Mouse (Mus musculus): Measurements from ENCODE around the gene Mrps15. TPM values are rescaled to one million over a fixed set of nuclear protein-coding genes. Genes with fewer than 3 reads are reported as not detected.
"Not testable (repeated sequence)": the region's sequence is repeated elsewhere in the genome, so short reads cannot be mapped to it uniquely, and the experiment has no call there.

The Mrps15 gene
- total RNA-seq, 2 experiments from 2014 or later, result 85.5 to 99.2 TPM

DNA sequence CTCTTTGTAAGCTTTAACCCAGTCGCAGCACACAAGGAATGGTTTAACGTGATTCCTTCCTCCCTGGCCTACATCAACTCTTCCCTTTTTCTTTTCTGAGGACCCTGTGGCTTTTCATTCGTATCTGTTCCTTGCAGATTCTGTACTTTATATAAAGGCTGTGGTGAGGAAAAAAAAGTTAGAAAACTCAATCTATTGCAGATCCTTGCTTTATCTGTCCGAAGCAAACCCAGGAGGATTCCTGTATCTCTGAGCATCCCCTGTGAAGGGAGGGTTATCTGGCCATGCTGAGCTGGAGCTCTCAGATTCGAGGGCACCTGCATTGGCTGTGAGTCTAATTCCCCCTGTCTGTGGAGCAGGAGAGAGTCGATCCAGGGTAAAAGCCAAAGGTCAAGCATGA lies 22.1 kb downstream of the Mrps15 start:
- no peak for DNase-seq (ENCODE audit: low spot score in 2 of 2)

DNA sequence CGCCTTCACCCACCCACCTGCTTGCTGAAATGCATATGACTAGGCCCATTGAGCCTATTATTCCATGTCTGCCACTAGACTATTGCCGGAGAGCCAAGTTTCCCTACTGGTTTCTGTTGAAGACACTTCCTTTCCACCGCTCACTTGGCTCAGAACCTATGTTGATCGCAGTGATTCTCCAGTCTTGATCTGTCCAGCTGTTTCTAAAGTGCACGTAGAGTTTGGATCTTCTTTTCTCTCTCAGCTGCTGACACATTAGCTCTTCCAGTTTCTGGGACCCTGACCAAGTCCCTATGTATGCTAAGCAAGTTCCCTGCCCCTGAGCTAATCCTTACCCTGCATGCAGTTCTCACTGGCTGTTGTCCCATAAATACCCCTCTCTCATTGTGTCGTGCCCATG lies 31.1 kb downstream of the Mrps15 start:
- DNase-seq (ENCODE audit: low spot score in 2 of 2), result no peak

DNA sequence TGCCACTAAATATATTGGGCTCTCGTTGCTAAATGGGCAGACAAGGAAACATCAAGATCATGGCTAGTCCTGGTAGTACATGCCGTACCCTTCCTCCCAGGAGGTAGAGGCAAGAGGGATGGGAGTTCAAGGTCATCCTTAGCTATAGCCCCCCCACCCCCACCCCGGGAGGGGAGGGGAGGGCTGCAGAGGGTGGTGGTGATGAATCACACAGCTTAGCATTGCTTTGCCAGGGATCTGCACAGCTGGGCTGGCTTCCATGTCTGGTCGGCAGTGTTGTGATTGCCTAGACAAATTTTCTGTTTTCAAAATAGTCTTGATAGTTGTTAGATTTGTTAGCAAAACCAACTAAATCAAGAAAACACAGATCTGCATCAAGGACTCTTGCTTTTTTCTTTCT lies 32.5 kb downstream of the Mrps15 start:
- DNase-seq (ENCODE audit: low spot score in 2 of 2), result no peak

DNA sequence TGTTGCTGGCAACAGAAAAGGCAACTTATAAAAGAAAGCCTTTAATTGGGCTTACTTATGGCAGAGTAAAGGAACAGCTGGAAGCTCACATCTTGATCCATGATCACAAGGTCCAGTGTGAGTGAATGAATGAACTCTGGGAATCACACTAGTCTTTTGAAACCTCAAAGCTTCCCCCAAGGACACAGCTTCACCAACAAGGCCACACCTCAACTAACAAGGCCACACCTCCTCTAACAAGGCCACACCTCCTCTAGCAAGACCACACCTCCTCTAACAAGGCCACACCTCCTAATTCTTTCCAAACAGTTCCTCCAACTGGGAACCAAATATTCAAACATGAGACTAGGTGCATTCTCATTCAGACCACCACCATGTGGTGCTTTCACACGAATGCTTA lies 34.9 kb downstream of the Mrps15 start:
- DNase-seq (ENCODE audit: low spot score in 2 of 2), result no peak

DNA sequence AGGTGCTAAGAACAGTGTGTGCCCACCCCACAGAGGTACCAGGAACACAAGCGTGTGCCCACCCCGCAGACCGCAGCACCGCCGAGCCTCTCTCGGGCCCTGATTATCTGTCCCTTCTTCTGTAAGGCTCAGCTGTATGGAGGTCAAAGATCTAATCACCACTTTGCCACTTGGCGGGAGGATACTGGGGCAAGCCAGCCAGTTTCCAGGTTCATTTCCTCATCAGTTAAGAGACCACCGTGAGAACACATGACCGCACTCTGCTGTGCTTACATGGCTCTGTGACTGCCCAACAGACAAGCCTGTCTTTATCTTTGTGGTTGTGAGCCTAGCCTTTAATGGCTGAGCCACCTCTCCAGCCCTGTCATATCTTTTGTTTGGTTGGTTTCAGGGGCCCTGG lies 36.3 kb downstream of the Mrps15 start:
- DNase-seq (ENCODE audit: low spot score in 2 of 2), result no peak

DNA sequence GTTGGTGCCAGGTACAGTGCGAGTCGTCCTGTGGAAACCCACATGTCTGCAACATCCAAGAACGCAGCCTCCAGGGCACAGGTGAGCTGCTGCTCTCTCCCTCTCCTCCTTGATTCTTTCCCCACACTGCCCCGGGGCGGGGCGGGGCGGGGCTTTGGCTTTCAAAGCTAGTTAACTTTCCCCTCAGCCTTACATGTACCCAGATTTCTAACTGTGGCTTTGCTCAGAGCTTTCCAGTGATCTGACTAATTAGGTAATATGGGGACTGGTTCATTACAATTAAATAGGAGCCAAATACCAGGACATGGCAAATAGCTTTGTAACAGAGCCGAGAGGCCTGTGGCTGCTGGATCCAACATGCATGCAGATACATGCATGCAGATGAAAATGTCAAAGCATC lies 37.7 kb downstream of the Mrps15 start:
- DNase-seq (ENCODE audit: low spot score in 2 of 2), result no peak

DNA sequence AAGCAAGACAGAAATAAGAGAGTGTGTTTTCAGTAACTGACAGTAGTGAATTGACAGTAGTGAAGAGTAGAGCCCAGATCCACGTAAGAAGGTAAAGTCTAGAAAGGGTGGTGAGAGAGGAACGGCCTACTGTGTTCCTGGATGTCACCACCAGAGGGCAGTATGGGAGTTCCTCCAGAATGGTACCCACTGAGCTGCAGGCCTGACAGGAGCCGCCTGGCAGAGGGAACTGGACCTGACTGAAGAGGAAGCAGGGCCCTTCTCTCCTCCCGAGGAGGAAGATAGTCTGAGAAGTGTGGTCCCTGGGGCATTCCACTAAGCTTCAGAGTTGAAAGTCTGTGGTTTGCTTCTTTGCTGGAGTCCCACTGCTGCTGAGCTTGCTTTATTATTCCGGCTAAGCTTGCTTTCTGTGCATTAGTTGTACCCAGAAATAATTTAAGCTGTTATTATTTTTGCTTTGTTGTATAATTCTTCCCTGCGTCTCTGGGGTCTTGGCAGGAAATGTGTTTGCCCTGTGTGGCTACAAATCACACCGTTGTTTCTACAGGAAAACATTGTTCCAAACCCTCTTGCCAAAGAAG lies 39.4 kb downstream of the Mrps15 start:
- DNase-seq (ENCODE audit: low spot score in 2 of 2), result peak; percentile 74 to 76

DNA sequence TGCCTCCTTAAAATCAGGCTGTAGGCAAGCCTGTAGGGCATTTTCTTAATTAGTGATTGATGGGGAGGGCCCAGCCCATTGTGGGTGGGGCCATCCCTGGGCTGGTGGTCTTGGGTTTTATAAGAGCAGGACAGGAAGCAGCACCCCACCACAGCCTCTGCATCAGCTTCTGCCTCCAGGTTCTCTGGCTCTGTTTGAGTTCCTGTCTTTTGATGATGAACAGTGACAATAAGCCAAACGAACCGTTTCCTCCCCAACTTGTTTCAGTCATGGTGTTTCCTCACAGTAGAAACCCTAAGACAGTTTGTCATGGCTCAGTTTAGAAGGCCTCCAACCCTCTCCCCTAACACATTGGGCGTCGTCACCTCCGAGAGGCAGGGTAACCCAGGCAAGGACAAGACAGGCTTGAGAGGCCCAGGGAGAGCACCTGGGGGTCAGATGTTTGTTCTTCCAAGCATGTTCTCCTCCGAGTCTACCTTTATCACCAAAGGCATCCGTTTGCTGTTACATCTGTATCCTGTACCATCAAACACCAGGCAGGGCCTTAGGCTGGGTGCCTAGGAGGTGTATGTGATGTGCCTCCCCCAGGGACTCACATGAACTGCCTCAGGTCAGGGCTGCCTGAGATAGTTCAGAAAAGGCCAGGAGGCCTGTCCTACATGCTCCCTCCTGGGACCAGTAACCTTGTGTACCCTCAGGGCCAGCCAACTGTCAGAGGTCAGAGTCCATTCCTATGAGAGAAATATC lies 43.5 kb downstream of the Mrps15 start:
- no peak for DNase-seq (ENCODE audit: low spot score in 2 of 2)

DNA sequence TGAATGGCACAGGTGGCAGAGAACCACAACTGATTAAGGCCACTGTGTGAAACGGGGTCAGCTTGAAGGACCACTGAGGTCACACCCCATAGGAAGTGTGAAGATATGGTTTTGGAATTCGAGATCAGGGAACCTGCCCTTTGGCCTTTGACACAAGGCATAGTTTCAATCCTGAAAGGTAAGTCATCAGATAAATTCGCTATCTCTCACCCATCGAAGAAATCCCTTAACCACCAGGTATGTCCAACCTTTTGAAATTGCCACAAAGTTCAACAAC lies 44.1 kb downstream of the Mrps15 start:
- no peak for DNase-seq (ENCODE audit: low spot score in 2 of 2)

DNA sequence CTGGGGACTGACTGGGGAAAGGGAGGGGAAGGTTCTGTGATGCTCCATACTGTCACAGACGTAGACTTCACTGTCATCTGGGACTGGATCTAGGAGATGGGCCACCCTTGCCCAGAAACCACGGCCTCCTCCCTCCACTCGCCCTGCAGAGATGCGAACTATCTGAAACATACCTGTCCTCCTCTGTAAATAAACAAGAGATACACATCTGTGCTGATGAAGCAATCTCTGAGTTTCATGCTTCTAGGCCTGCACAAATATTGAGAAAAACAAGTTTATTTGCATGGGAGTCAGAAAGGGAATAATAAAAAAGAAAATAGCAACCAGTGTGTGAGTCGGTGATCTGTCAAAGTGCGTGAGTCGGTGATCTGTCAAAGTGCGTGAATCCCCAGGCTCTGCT lies 45.1 kb downstream of the Mrps15 start:
- no peak for DNase-seq (ENCODE audit: low spot score in 2 of 2)

DNA sequence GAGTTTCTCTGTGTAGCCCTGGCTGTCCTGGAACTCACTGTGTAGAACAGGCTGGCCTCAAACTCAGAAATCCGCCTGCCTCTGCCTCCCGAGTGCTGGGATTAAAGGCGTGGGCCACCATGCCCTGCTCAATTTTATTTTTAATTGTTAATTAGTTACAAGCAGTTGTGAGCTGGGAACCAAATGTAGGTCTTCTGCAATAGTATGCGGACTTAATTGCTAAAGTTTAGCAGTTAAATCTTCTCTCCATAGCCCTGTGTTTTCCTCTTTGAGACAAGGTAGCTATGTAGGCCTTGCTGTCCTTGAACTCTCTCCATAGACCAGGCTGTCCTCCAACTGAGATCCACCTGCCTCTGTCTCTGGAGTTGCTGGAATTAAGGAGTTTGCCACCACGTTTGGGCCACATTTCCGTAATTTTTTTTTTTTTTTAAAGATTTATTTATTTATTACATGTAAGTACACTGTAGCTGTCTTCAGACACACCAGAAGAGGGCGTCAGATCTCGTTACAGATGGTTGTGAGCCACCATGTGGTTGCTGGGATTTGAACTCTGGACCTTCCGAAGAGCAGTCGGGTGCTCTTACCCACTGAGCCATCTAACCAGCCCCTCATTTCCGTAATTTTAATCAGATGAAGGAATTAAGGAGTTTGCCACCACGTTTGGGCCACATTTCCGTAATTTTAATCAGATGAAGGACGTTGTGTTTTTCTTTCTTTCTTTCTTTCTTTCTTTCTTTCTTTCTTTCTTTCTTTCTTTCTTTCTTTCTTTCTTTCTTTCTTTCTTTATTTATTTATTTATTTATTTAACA lies 49.1 kb downstream of the Mrps15 start:
- DNase-seq (ENCODE audit: low spot score in 2 of 2), result not testable (repeated sequence)

DNA sequence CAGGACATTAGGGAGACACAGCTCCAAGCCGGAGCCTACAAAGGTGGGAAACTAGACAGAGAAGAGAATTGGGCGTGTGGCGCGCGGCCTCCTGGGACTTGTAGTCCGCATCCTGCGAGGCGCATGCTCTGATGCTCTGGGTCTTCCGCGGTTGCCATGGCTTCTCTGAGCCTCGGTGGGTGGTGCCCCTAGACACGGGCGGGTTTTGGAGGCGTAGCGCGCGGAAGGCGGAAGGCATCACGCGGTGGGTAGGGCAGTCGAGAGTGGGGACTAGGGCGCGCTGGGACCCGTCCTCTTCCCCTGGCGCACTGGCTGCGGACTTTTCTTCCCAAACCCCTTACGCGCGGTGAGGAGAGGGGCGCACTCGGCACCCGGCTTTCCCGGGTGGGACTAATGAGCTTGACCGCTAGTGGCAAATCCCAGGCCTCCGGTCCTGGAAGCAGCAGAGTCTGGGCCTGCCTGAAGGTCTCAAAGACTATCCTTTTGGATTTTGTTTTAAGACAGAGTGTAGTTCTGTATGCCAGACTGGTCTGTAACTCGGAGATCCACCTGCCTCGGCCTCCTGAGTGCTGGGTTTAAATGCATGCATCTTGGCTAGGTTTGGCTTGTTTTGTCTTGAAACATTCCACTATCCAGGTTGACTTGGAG lies 49.9 kb downstream of the Mrps15 start, which contains the start of gene Lsm10:
Gene Lsm10 (plus strand): TSS at position 160 of the 648 bp plus-strand sequence.
- peak; percentile 84 to 88 for DNase-seq (ENCODE audit: low spot score in 2 of 2)

DNA sequence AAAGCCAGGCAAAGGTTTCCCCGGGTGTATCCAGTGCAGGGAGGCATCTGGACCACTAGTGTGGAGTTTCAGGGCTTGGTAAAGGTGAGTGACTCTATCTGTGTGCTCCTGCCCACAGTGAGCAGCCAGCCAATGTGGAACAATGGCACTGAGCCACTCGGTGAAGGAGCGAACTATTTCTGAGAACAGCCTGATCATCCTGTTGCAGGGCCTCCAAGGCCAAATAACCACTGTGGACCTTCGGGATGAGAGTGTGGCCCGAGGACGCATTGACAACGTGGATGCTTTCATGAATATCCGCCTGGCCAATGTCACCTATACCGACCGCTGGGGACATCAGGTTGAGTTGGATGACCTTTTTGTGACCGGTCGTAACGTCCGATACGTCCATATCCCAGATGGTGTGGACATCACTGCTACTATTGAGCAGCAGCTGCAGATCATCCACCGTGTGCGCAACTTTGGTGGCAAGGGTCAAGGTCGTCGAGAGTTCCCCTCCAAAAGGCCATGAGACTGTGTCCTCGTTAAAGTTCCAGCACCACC lies 51.1 kb downstream of the Mrps15 start:
- no peak for DNase-seq (ENCODE audit: low spot score in 2 of 2)

DNA sequence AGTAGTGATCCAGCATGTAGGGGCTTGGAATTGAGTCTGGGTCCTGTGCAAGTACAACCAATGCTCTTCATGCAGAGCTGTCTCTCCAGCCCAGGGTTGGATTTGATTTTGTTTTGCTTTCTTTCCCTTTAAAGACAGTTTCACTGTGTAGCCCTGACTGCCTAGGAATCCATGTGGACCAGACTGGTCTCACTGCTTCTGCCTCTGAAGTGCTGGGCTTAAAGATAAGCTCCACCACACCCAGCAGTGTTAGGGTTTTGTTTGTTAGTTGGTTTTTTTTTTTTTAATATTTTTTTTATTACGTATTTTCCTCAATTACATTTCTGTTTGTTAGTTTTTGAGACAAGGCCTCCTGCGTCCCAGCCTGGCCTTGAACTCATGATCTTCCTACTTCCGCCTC lies 52.6 kb downstream of the Mrps15 start:
- DNase-seq (ENCODE audit: low spot score in 2 of 2), result no peak

DNA sequence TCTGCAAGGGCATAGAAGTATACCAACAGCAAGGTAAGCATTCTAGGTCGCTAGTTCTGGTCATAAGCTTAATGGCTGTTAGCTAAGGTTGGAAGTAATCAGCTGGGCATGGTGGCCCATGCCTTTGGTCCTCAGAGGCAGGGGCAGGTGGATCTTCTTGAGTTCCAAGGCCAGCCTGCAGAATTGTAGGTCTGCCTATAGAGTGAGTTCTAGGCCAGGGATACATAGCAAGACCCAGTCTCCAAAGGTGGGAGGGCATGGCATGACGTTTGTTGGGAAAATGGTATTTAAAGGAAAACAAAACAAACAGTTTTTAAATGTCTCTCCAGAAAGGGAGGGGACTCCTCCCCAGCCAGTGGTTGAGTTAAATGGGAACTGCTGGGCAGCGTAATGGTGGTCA lies 54.0 kb downstream of the Mrps15 start:
- DNase-seq (ENCODE audit: low spot score in 2 of 2), result no peak

DNA sequence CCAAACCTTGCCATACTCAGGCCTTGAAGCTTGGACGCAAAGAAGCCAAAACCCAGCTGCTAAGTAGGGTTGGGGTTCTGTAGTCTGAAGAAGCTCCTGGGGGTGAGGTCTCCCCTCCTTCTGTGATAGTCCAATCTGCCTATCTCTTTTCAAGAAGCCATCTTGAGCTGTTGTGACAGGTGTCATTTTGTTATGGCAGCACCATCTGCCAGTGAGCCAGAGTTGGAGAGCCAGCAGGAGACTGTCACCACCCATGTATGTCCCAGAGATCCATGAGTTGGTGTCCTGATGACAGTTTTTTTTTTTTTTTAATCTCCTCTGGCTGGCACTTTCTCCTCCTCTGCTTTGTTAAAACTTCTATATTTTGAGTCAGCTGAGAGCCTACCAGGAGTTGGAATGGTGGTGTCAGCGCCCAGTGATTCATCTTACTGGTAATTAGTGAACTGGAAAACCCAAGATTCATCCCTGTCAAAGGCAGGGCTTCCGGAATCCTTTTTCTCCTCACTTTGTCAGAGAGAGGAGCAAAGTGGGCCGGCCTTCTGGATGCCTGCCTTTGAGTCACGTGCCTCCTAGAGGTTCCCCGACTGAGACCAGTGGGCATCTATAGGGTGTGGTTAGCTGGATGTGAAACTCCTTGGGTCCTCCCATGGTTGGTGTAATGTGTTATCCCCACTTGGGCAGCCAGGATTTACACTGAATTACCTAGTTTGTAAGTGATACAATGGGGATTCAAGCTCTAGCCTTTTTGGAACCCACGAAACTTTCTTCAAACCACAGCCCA lies 55.5 kb downstream of the Mrps15 start:
- DNase-seq (ENCODE audit: low spot score in 2 of 2), result peak; percentile 33 to 35

DNA sequence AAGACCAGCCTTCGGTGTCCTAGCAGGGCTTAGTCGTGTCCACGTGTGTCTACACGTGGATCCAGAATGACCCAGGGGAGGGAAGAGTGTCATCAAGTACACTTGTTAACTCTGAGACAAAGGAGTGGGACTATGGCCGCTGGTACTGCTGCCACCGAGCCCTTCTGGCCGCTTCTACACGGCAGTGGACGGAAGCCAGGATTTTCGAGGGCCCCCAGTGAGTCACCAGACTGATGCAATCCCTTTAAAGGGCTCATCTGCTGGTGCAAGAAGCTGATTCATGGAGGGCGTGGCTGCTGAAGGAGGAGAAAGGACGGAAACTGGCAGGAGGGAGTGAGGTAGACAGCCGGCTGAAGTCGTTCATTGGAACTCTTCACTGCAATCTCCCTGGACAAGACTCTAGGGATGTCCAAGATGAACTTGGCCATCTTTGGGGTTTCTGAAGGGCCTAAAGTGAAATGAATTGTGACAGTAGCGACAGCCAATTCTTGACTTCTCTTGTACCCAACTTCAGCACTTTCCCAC lies 56.4 kb downstream of the Mrps15 start:
- peak; percentile 79 to 90 for DNase-seq (ENCODE audit: low spot score in 2 of 2)

DNA sequence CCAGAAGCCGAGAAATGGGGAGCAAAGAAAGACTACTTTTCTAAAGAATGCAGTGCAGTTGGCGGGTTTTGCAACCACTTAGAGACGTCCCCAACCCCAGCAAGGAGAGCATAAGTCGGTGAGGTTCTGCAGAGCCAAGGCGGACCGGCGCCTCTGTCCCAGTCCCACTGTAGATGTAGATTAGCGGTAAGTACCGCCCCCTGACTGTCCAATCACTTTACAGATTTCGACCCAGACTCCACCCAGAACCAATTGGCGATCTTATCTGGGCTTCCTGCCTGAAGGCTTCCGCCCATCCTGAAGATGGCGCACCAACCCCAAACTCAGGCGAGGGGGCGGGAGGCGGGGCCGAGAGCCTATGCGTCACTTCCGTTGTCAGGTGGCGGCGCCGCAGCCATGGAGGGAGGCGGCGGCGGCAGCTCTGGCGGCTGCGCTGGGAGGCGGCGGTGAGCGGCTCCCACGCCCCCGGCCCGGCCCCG lies 56.9 kb downstream of the Mrps15 start, which contains the start of gene Stk40:
Gene Stk40 (plus strand): TSS at position 368 of the 479 bp plus-strand sequence.
- DNase-seq (ENCODE audit: low spot score in 2 of 2), result peak; percentile 93

DNA sequence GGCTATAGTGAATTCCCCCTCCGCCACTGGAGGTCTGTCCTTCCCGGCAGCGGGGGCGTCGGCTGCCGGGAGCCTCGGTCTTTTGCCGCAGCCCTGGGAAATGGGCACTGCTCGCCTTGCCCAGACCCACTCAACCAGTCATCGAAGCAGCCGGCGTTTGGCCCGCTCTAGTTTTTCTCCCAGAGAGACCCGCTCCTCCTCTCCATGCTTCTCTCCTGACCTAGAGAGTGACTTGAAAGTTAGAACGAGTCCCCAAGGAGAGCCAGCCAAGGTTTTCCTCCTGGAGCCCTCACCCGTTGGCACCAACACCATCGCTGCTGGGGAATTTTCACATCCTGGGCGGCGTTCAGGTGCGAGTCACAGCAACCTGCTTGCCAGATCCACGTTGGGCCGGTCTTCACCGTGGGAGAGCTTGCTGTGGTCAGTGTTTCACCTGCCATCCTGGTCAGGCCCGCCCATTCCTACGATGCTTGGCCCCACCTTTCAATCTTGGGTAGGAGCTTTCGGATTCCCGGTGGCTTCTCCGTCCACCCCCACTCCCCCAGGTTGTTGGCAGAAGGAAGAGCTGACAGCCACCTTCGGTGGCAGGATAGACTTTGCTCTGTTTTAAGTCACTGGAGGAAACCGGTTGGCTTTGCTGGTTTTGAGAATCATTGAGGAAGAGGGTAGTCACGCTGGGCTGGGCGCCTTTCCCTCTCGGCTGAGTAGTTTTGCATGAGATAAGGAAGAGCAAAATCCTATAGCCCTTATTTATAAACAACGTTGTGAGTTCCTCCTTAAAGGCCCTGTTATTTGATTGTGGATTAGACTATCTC lies 57.7 kb downstream of the Mrps15 start:
- peak in 1 of 2 experiments; percentile 41 for DNase-seq (ENCODE audit: low spot score in 2 of 2)

All from adrenal gland, adult 18-20 months (tissue).